Mouse (Mus musculus): ENCODE measurements at regions not wholly inside any gene's neighbourhood (a gene's known extent, or its start where the extent isn't known, plus 50 kb on each side); places are given as distances from the start of the nearest gene placed in this dataset.
"Not testable (repeated sequence)": the region's sequence is repeated elsewhere in the genome, so short reads cannot be mapped to it uniquely, and the experiment has no call there.

DNA sequence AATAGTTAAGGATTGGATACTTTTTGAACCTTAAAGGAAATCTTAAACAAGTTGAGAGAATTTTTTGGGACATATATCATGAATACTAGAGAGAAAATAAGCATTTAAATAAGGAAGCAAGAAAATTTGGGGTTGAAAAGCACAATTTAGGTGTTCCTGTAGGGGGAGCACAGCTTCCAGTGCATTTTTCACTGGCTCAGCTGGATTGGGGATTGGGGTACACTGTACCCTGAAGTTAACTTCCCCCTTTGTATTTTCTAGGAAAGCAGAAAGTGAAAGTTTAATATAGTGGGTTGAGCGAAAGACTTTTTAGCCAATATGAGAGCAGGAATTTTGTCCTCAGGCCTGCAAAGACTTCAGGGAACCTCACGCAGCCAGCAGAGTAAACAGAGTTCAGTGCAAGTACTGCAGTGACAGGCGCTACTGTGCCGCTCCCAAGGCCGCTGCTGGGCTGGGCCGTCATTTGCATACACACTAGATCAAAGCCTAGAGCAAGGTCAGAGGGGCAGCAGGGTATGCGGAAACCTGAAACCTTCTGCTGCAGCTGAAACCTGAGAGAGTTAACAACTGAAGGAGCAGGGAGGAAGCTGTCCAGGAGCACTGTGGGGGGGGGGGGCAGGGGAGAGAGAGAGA, 1111.4 kb downstream of the H2al1n start:
- peak; percentile 7 for DNase-seq

DNA sequence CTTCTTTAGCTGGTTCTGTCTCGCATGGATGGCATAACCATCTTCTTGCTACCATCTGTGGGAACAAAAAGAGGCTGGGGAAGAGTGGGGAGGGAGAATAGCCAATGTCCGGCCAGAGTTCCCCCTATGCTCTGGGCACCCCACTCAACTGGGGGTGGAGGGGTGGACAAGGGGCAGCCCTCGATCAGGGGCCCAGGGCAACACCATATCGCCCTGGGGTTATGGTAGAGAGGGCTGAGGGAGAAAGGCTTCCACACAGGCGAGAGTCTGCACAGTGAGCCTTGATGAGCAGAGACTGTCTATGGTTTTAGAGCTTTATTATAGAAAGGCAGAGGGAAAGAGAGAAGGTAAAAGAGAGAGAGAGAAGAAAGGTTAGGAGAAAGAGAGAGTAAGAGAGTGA, 1112.0 kb downstream of the H2al1n start:
- no peak for DNase-seq

DNA sequence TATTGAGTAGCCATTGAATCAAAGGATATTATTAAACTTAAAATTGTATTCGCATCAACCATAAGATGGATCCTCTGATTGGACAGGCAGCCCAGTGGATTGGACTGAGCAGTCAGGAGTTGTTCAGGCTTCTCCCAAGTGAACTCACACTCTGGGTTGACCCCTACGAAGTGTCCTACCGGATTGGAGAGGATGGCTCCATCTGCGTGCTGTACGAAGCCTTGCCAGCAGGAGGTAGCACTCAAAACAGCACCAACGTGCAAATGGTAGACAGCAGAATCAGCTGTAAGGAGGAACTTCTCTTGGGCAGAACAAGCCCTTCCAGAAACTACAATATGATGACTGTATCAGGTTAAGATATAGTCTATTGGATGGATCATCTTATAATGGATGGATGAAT, 1154.2 kb downstream of the H2al1n start:
- DNase-seq = not testable (repeated sequence)

Data from kidney, adult 8-10 months (tissue).